Mouse (Mus musculus) megakaryocyte-erythroid progenitor cell, adult 5-6 weeks (primary cell): ENCODE data around the gene Cypt1. TPM values are rescaled to one million over a fixed set of nuclear protein-coding genes. Genes with fewer than 3 reads are reported as not detected.

Experiments used
- ATAC-seq: replicated peaks from 2 replicates; pipeline ENCODE4 v1.8.0; 2016; ENCODE audit warnings: mild to moderate bottlenecking, inconsistent platforms; ENCODE audit not compliant: severe bottlenecking, poor library complexity, low FRiP score, low TSS enrichment
- total RNA-seq, 2 experiments: library from RNA; stranded (forward) in 1 of 2; stranded (reverse) in 1 of 2; fragments of 200-1000, 215-1000 nt in 1 of 2; fragments of >200 nt in 1 of 2; fragmentation: Nextera tagmentation in 1 of 2; gene quantifications; 2 replicates each; pipeline ENCODE4 v1.2.3; 2014 to 2017

Cypt1 gene
- not detected in 2 replicates for total RNA-seq (2014; fragmentation: Nextera tagmentation)
- not detected in 2 replicates for total RNA-seq (2017)

DNA sequence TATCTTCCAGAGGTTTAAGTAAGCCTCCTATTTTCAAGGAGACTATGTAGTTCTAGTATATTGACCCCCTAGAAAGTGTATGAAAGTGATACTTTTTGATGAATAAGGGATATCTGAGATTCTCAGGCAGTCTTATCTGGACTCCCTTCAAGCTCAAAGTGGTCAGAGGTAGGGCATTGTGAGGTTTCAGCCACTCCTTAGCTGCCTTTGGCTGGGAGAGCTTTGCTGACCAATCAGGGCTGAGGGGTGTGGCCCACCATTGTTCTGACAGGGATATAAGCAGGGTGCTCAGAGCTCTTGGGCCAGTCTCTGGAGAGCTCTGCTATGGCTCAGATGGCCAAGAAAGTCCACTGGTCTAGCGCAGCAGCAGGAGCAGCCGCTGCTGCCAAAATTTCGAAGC lies at the start of gene Cypt1:
TSS of gene Cypt1 (plus strand) at position 301 of the 400 bp plus-strand sequence.
- ATAC-seq: no peak

- ATAC-seq: no peak
Observed at GRCm38 (mm10) chrX:16546806-16547205, 24.1 kb downstream of the Cypt1 start.

- no peak for ATAC-seq
Observed at GRCm38 (mm10) chrX:16557061-16557460, 34.4 kb downstream of the Cypt1 start.

DNA sequence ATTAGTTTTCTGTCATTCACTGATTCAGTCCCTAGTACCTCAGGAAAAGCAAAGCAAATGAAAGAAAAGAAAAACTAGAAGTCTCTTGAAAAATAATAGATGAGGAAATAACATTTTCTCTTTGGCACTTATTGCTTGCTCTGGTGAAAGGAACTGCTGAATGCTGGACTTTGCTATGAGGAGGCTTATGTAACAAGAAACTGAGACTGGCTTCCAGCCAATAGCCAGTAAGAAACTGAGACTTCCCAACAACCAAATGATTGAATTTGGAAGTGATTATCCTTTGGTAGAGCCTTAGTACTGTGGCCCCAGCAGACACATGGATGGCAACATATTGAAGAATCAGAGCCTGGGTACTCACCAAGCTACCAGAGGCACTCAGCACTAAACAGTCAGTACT lies 35.8 kb downstream of the Cypt1 start:
- ATAC-seq: no peak

Other genes starting within 250 kb of the Cypt1 start
- gene Maoa, start 96.8 kb downstream of the Cypt1 start, total RNA-seq (2014; fragmentation: Nextera tagmentation): 2.6 and 4.6 TPM in 2 replicates
- gene Maoa, start 96.8 kb downstream of the Cypt1 start, total RNA-seq (2017): 5.4 and 10.0 TPM in 2 replicates